Mouse (Mus musculus) spleen, adult 18-20 months (tissue): ENCODE measurements at regions not wholly inside any gene's neighbourhood (a gene's known extent, or its start where the extent isn't known, plus 50 kb on each side); places are given as distances from the start of the nearest gene placed in this dataset.

Experiments
- DNase-seq, 2 experiments: peaks; one replicate each; pipeline ENCODE4 v3.0.0; 2022; ENCODE audit warnings: mixed read lengths in 2 of 2

DNA sequence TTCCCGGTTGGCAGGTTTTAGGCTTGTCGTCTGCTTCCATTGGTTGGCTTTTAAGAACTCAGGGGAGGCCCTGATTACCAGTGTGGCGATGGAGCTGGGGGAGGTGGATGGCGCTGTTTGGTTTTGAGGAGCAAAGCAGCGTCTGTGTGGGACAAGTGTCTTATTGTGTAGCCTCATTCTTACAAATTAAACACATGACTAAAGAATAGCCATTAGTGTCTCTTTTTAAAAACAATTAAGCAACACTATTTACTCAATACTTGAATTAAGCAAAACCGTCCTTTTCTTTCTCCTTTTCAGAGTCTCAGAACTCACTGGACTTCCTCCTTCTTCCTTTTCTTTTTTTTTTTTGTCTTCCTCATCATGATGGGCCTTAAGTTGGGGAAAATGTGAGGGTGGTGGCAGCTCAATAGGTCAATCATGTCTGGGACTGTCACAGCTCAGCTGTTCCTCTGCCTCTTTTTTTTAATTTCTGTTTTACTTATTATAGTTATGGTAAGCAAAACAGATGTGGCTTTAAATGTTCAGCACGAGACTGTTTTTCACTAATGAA is 89.1 kb downstream of the Kcnrg start:
- DNase-seq, result no peak

DNA sequence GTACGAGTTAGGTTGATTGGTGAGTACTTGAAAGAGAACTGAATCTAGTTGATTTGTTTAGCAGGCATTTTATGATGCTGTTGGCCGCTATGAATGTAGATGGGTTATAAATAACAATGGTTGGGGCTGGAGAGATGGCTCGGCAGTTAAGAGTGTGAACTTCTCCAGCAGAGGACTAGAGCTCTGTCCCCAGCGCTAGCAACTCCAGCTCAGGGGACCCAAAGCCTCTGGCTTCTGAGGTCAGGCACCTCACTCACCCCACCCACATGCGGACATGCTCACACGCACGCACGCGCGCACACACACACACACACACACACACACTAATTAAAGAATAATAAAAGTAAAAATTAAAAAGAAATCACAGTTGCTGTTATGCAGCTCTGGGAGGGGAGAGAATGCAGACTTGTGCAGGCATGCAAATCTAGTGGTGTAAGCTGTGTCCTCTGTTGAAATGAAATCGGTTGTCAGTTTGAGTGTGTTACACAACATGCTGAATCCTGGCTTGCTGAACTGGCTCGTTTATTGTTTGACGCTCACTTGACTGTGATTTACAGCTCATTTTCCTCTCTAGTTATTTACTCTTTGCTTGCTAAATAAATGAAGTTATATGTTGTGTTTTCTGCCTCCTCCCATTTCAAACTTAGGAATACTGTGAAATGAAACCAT is 89.8 kb downstream of the Kcnrg start:
- no peak for DNase-seq

DNA sequence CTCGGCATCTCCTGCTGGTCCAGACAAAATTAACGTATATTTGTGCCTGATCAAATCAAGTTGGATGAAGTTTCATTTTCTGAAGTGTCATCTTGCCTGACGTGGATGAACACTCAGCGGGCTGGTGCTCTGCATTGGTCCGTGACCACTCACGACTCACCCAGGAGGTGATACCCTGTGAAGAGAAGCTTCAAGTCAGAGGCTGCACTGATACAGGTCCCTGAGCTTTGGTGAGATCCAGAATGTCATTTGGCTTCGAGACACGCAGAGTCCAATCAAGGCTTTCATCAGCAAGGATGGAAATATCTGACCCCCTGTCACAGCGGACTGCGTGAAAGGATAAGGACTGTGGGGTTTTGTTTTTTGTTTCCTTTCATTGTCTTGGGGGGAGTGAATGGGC is 90.4 kb downstream of the Kcnrg start:
- DNase-seq, result no peak

DNA sequence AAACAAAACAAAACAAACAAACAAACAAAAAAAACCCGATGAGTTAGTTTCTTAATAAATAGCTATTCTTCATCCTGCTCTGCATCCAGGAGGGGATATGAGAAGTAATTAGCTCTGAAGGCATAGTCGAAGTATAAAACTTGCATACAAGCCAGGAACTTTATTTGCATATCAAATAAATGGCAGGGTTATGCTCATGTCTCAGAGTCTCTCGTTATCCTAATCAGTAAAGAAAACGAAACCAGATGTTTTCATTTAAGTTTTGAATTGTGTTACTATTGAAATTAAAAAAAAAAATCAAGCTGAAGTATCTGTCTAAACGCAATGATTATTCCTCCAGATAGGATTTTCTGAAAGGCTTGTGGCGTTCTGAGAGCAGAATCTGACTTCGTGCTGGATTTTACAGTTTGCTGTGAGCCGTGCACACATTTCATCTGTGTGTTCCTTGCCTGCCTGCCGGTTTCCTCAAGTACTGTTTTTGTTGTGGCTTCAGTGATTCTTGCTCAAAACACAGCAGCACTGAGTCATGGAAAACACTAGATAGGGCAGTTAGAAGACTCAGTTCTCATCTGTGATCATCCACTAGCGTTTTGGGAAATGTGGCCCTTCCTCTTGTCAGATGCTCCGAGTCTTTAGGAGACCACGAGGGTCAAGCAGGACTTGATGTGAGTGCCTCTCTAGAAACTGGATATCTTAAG is 91.2 kb downstream of the Kcnrg start:
- DNase-seq, result no peak

DNA sequence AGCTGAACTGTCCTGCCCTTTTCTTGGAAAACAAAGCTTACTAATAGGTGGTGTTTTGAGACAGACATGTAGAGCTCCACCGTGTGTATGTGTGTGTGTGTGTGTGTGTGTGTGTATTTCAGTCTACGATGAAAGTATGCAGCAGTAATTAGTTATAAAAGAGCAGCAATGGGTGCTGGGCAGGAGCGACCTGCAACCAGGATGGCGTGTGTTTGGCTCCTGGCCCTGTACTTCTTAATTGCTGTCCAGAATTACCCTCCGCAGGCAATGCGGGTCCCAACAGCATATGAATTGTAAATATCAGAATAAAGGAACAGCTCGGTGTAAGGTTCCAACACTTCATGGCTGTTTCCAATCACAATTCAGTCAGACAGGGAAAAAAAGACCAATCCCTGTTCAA is 92.4 kb downstream of the Kcnrg start:
- no peak for DNase-seq

DNA sequence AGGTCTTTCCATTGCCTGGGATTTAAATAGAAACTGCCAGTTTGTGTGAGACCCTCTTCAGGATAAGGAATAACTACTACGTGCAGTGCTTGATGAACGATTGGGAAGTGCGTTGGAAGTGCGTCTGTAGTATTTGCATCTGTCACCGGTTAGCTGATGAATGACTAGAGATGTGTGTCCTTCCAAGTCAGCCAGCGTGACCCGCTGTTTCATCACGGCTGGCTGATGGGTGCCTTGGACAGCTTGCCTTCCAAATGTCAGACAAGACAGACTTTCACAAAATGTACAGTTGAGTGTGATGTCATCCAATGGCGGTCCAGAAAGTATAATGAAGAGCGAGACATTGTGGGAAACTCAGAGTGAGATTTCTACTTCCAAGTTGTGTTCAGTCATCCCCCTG is 93.9 kb downstream of the Kcnrg start:
- DNase-seq, result no peak

DNA sequence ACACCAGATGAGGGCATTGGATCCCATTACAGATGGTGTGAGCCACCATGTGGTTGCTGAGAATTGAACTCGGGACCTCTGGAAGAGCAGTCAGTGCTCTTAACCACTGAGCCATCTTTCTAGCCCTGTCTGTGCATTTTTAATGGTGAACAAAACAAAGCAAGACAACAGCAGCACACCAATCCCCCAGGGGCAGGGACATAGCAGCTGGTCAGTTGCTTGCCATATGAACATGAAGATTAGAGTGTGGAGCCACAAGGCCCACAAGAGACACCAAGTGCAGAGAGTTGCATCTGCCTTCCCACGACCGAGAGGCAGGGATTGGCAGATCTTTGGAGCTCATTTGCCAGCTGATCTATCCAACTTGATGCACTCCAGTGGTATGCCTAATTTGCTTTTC is 96.7 kb downstream of the Kcnrg start:
- no peak for DNase-seq

DNA sequence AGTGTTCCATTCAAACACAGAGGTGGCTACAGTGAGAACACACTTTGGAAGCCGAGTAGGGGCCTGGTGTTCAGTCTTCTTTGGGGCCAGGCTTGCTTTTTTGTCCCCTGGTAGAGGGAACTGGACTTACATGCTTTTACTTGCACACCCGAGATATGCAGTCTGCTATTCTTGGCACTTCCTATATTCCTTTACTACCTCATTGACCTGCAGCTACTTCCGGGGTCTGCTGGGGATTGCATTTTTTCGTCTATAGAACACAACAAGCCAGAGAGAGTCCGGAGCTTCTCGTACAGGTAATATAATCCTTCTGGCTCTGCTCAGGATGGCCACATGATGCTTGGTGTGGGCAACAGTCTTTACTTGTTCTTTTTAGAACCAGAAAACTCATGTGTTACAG is 99.7 kb downstream of the Kcnrg start:
- DNase-seq, result no peak

DNA sequence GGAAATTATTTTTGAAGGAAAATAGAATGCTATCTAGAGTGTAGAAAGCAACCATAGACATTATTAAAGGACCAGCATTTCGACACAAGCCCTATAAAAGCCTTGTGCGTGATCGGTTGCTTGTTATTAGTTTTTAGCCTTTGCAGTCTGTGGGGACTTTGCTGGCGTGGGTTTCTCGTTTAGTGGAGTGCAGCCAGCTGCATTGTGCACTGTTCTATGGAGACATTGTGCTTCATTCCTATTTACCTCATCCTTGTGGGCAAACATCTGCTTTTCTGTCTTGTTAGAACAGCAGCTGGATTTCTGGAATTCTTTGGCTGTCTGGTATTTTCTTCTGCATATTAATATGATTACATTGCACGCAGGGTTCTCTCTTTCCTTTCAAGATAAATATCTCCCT is 101.1 kb downstream of the Kcnrg start:
- DNase-seq, result no peak

DNA sequence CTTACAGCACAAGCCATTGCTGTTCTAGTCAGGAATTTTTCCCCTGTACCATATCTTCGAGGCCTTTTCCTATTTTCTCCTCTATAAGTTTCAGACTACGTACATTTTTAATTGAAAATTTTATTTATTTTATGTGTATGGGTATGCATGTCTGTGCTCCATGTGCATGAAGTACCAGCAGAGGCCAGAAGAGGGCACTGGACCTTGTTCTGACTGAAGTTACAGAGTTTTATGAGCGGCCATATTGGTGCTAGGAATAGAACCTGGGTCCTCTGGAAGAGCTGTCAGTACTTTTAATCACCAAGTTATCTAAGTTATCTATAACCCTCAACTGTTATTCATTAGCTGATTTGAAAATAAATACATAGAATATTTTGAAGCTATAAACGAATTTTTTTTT is 108.5 kb downstream of the Kcnrg start:
- DNase-seq, result no peak

DNA sequence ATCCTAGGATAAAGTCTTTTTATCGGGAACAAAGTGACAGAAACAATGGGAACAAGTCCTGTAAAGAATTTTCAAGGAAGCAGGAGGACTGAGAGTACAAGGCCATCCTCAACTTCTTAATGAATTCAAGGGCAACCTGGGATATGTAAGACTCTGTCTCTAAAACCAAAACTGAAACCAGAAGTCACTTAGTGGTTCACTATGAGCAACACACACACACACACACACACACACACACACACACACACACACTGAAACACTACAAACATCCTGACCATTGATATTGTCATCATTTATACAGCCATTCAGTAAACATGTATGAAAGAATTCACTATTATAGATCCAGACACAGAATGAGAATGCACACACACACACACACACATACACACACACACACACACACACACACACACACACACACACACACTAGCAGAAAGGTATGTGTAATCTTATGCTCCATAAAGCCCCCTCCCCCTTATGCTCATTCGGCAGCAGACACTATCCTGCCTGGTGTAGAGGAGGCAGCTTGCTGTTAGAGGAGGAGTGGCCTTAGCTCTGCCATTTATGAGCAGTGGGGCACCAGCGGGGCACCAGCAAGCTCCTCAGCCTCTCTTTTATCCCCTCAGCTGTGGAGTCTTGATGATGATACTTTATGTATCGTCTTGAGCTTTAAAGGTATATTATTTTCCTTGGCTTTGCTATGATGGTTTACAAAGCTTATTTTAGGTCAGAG is 111.3 kb downstream of the Kcnrg start:
- DNase-seq, result no peak

DNA sequence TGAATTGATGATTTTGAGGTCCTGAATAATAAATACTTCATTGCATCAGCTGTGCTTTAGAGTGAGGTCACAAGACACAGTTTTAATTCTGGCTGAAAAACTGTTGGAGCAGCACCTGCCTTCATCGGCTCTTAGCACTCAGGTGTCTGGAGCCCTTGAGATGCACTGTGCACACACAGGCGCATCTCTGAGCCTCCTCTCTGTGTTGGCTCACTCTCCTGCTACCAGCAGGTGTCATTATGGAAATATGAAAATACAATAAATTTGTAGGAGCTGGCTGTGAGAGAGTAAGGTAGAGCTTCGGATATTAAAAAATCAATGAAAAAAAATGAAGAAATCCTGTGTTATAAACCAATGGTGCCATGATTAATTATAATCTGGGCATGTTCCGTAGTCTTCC is 114.0 kb downstream of the Kcnrg start:
- DNase-seq, result no peak

DNA sequence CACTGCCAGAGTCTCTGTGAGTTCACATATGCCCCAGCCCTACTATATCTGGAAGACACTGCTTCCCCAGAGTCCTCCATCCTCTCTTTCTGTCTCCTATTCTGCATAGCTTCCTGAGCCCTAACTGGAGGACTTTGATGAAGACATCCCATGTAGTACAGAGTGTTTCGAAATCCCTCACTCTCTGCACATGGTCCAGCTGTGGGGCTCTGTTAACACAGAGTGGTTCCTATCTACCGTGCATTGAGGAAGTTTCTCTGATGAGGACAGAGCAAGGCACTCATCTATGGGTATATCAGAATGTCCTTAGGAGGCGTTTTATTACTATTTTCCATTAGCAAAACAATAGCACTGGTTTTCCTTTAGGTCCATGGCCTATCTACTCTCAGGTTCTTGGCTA is 117.7 kb downstream of the Kcnrg start:
- DNase-seq, result no peak

DNA sequence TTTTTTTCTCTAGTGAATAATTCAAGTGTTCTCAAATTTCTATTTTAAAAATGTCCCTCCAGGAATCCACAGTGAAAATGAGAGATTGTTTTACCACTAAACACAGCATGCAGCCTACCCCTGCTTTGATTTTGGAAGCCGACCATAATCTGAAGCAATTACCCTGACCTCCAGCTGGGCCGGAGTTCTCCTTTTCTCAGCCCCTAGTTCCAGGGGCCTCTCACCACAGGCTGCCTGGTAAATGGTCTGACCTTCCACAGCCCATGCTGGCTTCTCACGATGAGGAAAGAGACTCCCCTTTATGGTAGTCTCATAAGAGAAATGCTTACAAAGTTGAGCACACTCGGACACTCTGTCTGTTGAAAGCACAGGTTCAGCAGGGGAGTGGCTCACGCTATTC is 121.3 kb downstream of the Kcnrg start:
- DNase-seq, result no peak

DNA sequence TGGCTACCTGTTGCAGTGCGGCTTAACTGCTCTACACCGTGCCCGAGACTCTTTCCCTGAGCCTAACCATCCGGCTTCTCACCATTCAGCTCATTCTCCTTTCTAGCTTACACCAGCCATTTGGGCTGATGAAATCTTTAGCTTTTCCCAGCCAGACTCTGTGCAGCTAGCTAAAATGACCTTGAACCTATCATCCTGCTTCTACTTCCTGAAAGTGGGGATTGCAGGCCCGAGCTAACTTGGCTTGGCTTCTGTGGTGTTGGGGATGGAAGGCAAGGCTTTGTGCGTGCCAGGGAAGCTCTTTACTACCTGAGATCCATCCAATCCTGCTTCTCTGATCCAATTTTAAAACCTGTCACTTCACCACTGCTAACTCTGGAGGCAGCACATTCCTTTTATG is 128.3 kb downstream of the Kcnrg start:
- no peak for DNase-seq

DNA sequence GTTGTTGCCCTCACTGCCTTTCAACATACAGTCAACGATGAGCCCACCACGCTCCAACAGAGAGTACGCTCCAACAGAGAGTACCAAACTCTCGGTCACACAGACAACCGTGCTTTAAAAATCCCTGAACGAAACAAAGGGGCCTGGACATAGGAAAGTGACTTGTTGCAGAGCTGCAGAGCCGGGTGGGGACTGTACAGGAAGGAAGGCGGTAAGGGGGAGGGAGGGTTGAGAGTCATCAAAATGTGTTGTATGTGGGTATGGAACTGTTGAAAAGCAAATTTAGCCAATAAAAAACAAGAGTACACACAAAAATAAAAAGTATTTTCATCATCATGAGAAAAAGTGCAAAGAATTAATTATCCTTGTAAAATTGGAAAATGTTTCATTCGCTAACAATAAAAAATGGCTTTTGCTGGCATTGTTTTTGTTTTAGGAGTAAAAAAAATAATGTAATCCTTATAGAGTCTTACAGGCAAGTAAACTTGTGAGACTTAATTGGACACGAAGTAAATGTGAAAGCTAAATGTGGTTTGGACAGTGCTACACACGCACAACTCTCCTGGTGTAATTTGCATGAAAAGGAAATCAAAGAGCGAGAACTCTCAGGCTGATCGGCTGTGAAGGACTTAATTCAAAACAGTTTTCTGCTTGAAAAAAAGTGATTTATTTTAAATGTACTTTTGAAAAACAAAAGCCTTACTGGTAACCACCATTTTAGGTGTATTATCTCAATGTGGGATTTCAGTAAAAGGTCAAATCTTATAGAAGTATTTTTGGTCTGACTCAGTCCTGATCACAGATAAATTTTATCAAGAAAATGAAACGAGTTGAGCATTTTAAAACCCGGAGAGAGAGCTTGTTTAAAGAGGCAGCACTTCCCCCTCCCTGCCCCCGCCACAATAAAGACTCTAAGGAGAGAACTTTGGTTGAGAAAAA is 129.4 kb downstream of the Kcnrg start:
- DNase-seq, result peak in 1 of 2 experiments; percentile 29

DNA sequence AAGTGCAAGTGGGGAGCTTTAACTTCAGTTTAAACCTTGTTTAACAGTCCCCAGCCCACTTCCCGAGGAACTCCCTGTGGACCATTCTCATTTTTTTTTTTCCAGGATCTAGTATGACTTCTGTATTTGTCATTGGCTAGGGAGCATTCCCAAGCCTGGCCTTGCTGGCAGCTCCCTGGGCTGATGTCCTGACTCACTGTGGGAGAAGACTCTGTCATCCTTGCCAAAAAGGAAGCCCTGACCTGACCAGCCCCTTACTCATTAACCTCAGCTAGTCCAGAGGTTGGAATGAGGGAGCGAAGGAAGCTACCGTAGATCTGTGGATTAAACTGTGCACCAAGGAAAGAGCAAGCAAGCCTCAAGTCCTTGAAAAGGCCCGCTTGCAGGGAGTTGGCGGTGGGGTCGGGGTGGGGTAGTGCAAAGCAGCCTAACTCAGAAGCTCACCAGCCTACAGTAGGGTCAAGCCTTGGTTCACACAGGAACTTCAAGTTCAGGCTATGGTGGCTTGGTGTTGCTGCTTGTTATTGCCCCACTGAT is 130.3 kb downstream of the Kcnrg start:
- DNase-seq, result no peak

DNA sequence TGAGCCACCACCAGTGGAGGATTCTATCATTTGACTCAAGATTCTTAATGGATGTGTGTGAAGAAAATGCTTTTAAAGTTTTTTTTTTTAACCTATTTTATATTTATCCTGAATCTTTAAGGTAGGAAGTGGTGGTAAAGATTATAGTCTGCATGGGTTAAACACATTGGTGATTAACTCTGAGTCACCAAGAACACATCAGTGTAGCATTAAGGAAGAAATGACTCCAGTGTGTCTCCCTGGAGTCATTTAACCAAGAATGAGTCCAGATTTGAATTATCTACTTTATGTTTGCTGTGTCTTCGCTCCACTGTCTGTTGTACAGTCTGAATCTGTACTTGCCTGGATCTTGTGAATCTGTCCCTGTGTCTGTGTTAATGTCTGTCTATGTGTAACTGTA is 132.2 kb downstream of the Kcnrg start:
- DNase-seq, result no peak

DNA sequence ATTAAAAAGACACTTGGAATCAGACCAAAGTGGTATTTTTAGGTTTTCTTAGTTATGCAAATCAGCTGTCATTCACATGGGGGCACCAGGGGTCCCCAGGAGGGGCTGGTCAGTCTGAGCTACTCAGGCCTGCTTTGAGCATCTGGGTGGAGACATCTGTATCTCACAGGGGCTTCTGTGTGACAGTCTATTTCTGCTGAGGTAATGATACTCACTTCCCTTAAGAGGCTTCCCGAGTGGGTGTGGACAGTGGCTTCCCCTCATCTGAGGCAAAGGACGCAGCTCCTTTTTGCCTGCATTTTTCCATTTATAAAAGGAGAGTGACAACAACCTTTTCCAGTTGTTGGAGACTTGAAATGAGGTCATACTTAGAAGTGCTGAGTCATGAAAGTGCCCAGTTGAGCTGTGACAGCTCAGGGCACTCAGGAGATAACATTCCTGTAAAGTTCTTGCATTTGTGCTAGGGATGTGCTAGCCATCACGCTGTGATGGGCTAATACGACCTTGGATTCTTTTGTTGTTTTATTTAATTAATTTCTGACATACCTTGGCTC is 136.7 kb downstream of the Kcnrg start:
- no peak for DNase-seq

DNA sequence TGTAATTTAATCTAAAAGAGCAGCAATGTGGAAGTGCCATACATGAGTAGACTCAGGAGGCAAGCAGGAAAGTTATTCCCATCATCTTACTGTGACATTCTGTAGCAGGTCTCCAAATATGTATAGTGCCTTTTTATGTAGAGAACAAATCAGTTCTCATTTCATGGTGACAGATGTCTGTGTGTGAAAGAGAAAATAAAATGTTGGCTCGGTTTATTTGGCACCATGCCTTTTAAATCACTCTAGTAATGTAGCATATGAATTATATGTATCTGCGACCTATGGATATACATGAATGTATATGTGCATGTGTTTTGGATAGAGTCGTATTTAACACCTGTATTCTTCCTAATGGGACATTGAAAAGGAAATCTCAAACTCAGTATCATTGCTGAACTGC is 146.2 kb downstream of the Kcnrg start:
- DNase-seq, result no peak

DNA sequence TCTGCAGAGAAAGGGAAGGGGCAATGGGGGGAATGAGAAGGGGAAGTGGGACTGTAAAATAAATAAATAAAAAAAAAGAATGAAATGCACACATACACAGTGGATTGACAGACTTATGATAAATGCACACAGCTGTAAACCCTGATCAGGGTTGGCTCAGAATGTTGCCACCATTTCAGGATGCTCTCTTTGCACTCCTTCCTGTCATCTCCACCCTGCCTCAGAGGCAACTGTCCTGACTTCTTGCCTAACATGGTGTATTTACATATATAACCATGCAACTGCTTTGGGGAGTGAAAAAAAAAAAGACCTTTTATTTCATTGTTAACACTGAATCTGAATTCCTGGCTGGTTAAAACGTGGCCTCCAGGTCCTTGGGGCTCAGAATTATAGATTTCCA is 149.4 kb downstream of the Kcnrg start:
- no peak for DNase-seq
